Mouse (Mus musculus) heart, adult 10 weeks (tissue): Measurements from ENCODE around the gene Hist1h3f. TPM values are rescaled to one million over a fixed set of nuclear protein-coding genes. Genes with fewer than 3 reads are reported as not detected.

Experiments
- polyA plus RNA-seq: library from polyadenylated mRNA; stranded (reverse); fragments of 350-450 nt; fragmentation: Illumina TruSeq; extraction: RNeasy Lipid Tissue Mini Kit (QIAGEN cat#74804); gene quantifications from one replicate; pipeline ENCODE4 v1.2.3, GENCODE M21; 2014; ENCODE audit warnings: low read depth, low replicate concordance

Gene Hist1h3f
- polyA plus RNA-seq, 1 experiment from 2014 or later, result 0.68 TPM

Other genes with a start within 250 kb of the Hist1h3f start
- gene Zfp322a, start 174.8 kb upstream of the Hist1h3f start, polyA plus RNA-seq, result 16.7 TPM
- 4.1 TPM for gene Abt1, start 120.2 kb upstream of the Hist1h3f start, polyA plus RNA-seq
- gene Btn1a1, start 78.2 kb upstream of the Hist1h3f start, polyA plus RNA-seq, result not detected
- not detected for gene Btn2a2, start 55.2 kb upstream of the Hist1h3f start, polyA plus RNA-seq
- 46.3 TPM for gene Hist1h4h, start 13.0 kb upstream of the Hist1h3f start, polyA plus RNA-seq
- gene Hist1h2af, start 10.1 kb upstream of the Hist1h3f start, polyA plus RNA-seq, result 2.5 TPM
- not detected for gene Hist1h3g, start 8.6 kb upstream of the Hist1h3f start, polyA plus RNA-seq
- gene Hist1h2bh, start 660 bp upstream of the Hist1h3f start, polyA plus RNA-seq, result 0.89 TPM
- not detected for gene Hist1h4f, start 7.6 kb downstream of the Hist1h3f start, polyA plus RNA-seq
- gene Hist1h1d, start 9.2 kb downstream of the Hist1h3f start, polyA plus RNA-seq, result 0.21 TPM
- not detected for gene Hist1h3e, start 18.3 kb downstream of the Hist1h3f start, polyA plus RNA-seq
- not detected for gene Hist1h2ae, start 27.2 kb downstream of the Hist1h3f start, polyA plus RNA-seq
- not detected for gene Hist1h2bg, start 27.3 kb downstream of the Hist1h3f start, polyA plus RNA-seq
- gene Hist1h2bf, start 30.1 kb downstream of the Hist1h3f start, polyA plus RNA-seq, result not detected
- not detected for gene Hist1h2ad, start 30.3 kb downstream of the Hist1h3f start, polyA plus RNA-seq
- 0.76 TPM for gene Hist1h3d, start 31.7 kb downstream of the Hist1h3f start, polyA plus RNA-seq
- gene Hist1h4d, start 37.5 kb downstream of the Hist1h3f start, polyA plus RNA-seq, result not detected
- 8.1 TPM for gene Hist1h2be, start 77.1 kb downstream of the Hist1h3f start, polyA plus RNA-seq
- gene Hist1h1e, start 78.5 kb downstream of the Hist1h3f start, polyA plus RNA-seq, result 3.8 TPM
- 1.0 TPM for gene Hist1h2ac, start 139.9 kb downstream of the Hist1h3f start, polyA plus RNA-seq
- 121 TPM for gene Hist1h2bc, start 140.1 kb downstream of the Hist1h3f start, polyA plus RNA-seq
- not detected for gene Hist1h1t, start 151.8 kb downstream of the Hist1h3f start, polyA plus RNA-seq
- gene Hist1h4c, start 154.4 kb downstream of the Hist1h3f start, polyA plus RNA-seq, result not detected
- 35.3 TPM for gene Hfe, start 166.8 kb downstream of the Hist1h3f start, polyA plus RNA-seq
- gene Hist1h1c, start 194.8 kb downstream of the Hist1h3f start, polyA plus RNA-seq, result 171 TPM
- gene Hist1h3c, start 201.6 kb downstream of the Hist1h3f start, polyA plus RNA-seq, result not detected
- gene Hist1h2bb, start 202.7 kb downstream of the Hist1h3f start, polyA plus RNA-seq, result not detected
- gene Hist1h2ab, start 207.1 kb downstream of the Hist1h3f start, polyA plus RNA-seq, result not detected
- not detected for gene Hist1h3b, start 208.2 kb downstream of the Hist1h3f start, polyA plus RNA-seq
- gene Hist1h4b, start 213.0 kb downstream of the Hist1h3f start, polyA plus RNA-seq, result not detected
- gene Hist1h4a, start 217.2 kb downstream of the Hist1h3f start, polyA plus RNA-seq, result not detected
- gene Hist1h3a, start 218.3 kb downstream of the Hist1h3f start, polyA plus RNA-seq, result not detected
- not detected for gene Hist1h1a, start 219.6 kb downstream of the Hist1h3f start, polyA plus RNA-seq
- 0.31 TPM for gene Trim38, start 225.9 kb downstream of the Hist1h3f start, polyA plus RNA-seq